Mouse (Mus musculus) kidney, embryonic 16.5 days (tissue): Measurements from ENCODE around the gene Dnm3. TPM values are rescaled to one million over a fixed set of nuclear protein-coding genes. Genes with fewer than 3 reads are reported as not detected.

ENCODE experiments used
- ATAC-seq: fragments of 200-750 bp; cut with Nextera tagmentation; 2 replicates; pipeline ENCODE4 v1.8.0; 2017; ENCODE audit warnings: moderate TSS enrichment; ENCODE audit not compliant: low FRiP score, low TSS enrichment
- H3K27ac ChIP-seq: fragments of 300-500 bp; sonication (generic); 2 replicates; pipeline ENCODE4 v1.5.1; 2014; ENCODE audit warnings: low read length
- H3K27me3 ChIP-seq: fragments of 300-500 bp; sonication (generic); 2 replicates; pipeline ENCODE4 v1.6.1; 2014; ENCODE audit warnings: low read length, control low read depth, mixed read lengths; ENCODE audit not compliant: insufficient read depth
- H3K36me3 ChIP-seq: fragments of 300-500 bp; sonication (generic); 2 replicates; pipeline ENCODE4 v1.6.1; 2014; ENCODE audit warnings: low read length, control low read depth, mixed read lengths; ENCODE audit not compliant: insufficient read depth
- H3K4me1 ChIP-seq: fragments of 300-500 bp; sonication (generic); 2 replicates; pipeline ENCODE4 v1.6.1; 2014; ENCODE audit warnings: low read length, control low read depth, mixed read lengths; ENCODE audit not compliant: insufficient read depth
- H3K4me2 ChIP-seq: fragments of 300-500 bp; sonication (generic); replicated peaks from 2 replicates; pipeline ENCODE4 v1.6.1; 2014; ENCODE audit warnings: low read depth, low read length
- H3K4me3 ChIP-seq: fragments of 300-500 bp; sonication (generic); 2 replicates; pipeline ENCODE4 v1.5.1; 2014; ENCODE audit warnings: mild to moderate bottlenecking, low read length
- H3K9ac ChIP-seq: fragments of 300-500 bp; sonication (generic); replicated peaks from 2 replicates; pipeline ENCODE4 v1.6.1; 2014; ENCODE audit warnings: low read length
- H3K9me3 ChIP-seq: fragments of 300-500 bp; sonication (generic); 2 replicates; pipeline ENCODE4 v1.6.1; 2016; ENCODE audit warnings: low read length, control low read depth
- WGBS: fragments of 180-500 bp; shearing (Covaris S2); extraction: QIAGEN DNeasy Blood & Tissue Kit; methylation state at CpG from one replicate; pipeline ENCODE4 v1.1.7; 2014; 5-methylcytosine and 5-hydroxymethylcytosine counted together
- polyA plus RNA-seq: library from polyadenylated mRNA; unstranded; fragments of >200 nt; fragmentation: Nextera tagmentation; extraction: Ambion mirVana; gene quantifications from 2 replicates; pipeline ENCODE4 v1.2.1, GENCODE M21; 2015

The Dnm3 gene
- polyA plus RNA-seq, 1 experiment from 2014 or later: 6.8 TPM

DNA sequence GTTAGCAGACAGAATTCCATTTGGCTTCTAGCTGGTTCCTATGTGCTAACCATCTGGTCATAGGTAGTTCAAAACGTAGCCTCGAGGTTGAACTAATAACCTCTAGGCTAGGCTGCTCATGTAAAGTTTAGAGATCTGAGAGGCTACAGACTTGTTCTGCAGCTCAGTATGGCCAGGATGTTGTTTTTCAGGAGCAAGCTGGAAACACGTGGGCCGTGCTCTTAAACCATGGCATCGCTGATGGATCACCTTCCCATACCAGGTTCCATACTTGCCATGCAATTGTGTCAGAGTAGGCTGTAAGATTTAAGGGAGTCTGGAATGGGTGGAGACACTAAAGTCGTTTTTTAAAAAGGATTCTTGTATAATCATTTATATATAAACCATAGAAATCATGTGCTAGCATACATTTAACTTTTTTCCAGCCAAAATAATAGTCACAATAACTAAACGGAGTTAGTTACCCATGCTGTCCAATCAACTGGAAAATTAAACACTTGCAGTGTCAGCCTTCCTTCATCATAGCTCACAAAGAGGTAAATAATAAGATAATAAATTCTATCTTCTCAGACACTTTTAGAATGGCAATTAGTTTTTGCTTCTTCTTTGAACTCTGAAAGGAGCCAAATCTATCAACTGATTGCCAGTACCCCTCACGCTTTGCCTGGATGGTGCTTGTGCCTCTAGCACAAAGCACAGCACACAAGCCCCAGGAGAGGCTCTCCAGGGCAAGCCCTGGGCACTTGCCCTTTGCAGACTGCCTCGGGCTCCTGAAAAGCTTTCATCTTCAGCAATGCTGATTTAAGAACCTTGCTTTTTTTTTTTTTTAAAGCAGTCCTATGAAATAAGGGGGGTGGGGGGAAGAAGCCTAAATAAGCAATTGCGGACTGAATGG, 486.9 kb downstream of the Dnm3 start:
- H3K27ac ChIP-seq: 0 out of 2 replicates have a peak overlapping the region, but pooled peaks have one; percentile 34
- H3K27me3 ChIP-seq: no peaks in the 10 kb centered on the region
- no peak overlapping the region for H3K4me3 ChIP-seq
- 17% methylated on average over 10 of the region's 10 CpGs for WGBS
- H3K36me3 ChIP-seq: no peaks in the 10 kb centered on the region
- H3K9me3 ChIP-seq: no peaks in the 10 kb centered on the region
- ATAC-seq: peak; percentile 79; the same call in 1 of the 2 replicates
- H3K4me2 ChIP-seq: 0 out of 2 replicates have a peak overlapping the region, but pooled peaks have one; percentile 2
- H3K9ac ChIP-seq: no peak overlapping the region
- peaks cover 16% of the 10 kb centered on the region for H3K4me1 ChIP-seq

DNA sequence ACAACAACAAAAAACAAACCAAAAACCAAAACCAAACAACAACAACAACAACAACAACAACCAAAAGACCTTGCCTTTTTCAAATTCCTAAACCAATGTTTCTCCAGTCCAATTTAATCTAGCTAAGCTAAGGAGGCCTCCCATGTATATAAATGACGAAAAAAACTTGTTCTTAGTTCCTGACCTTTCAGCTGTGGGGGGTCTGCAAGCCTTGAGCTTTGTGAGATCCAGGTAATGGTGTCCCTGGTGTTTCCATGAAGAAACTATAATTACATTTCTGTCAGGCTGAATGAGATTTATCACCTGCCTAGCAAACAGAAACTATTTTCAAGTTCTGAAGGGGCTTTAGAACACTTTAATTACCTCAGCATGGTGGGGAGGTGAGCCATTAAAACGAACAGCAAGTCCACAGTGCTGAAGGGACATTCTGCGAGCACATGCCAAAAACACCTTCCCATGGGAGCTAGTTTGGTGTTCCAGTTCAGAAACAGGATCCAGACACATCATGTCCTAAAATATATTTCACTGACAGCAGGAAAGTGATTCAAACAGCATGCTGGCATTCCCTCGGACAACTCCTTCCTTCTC, 493.8 kb downstream of the Dnm3 start:
- Histone ChIP-seq H3K9ac (no peak overlapping the region), H3K36me3 (no peaks in the 10 kb centered on the region), H3K27ac (peak overlapping the region; percentile 23; the same call in 1 of the 2 replicates), H3K4me2 (no peak overlapping the region), H3K4me1 (peaks cover 28% of the 10 kb centered on the region), H3K27me3 (no peaks in the 10 kb centered on the region), H3K9me3 (no peaks in the 10 kb centered on the region), H3K4me3 (no peak overlapping the region)
- no peak for ATAC-seq
- WGBS: 18% methylated on average over 4 of the region's 4 CpGs

DNA sequence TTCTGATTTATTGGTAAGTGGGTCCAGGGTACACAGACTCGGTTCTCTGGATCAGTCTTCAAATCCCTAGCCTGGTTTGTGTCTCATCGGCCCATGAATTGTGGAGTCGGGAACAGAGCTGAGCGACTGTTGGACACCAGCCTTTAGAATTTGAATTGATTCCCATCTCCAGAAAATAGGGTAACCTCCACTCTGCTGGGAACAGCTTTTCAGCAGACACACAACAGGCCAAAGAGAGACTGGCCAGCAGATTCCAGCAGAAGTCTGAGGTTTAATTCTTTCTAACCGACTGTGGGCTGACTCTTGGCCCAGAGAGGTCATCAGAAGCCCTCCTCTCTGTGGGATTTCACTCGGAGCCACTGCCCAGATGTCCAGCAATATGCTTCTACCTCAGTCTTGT, 494.4 kb downstream of the Dnm3 start:
- no peaks in the 10 kb centered on the region for H3K9me3 ChIP-seq
- no peak overlapping the region for H3K9ac ChIP-seq
- H3K36me3 ChIP-seq: no peaks in the 10 kb centered on the region
- 49% methylated on average over 6 of the region's 6 CpGs for WGBS
- no peak overlapping the region for H3K4me2 ChIP-seq
- H3K27me3 ChIP-seq: no peaks in the 10 kb centered on the region
- ATAC-seq: 0 out of 2 replicates have a peak, but pooled peaks have one; percentile 42
- no peak overlapping the region for H3K4me3 ChIP-seq
- peaks cover 28% of the 10 kb centered on the region for H3K4me1 ChIP-seq
- peak overlapping the region; percentile 46; the same call in 1 of the 2 replicates for H3K27ac ChIP-seq

DNA sequence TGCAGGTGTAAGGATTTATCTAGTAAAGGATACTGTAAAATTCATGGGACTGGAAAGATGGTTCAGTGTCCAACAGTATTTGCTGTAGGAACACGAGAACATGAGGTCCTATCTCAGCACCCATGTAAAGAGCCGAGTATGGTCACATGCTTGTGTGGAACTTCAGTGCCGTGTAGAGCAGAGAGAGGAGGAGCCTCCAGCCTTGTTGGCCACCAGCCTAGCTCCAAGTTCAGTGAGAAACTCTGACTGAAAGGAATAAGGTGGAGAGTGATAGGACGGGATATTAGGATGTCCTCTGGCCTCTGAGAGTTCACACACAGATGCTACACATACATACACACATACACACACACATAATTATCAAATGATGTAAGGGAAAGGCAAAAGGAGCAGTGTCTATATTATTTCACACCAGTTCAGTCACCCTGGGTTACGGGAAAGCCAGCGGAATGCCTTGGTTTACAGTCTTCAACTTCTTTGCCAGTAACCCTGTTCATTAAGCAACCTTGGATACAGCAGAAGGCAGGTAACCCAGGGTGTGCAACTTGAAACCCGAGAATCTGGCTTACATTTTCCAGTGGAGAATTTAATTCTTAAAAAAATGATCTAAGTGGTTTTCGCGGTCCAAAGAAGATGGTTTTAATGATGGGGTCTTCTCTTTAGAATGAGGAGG, 497.1 kb downstream of the Dnm3 start:
- Histone ChIP-seq H3K4me2 (no peak overlapping the region), H3K4me1 (peaks cover 44% of the 10 kb centered on the region), H3K9ac (no peak overlapping the region), H3K9me3 (no peaks in the 10 kb centered on the region), H3K36me3 (no peaks in the 10 kb centered on the region), H3K4me3 (no peak overlapping the region), H3K27ac (no peak overlapping the region), H3K27me3 (no peaks in the 10 kb centered on the region)
- 77% methylated on average over 9 of the region's 9 CpGs for WGBS
- ATAC-seq: no peak

DNA sequence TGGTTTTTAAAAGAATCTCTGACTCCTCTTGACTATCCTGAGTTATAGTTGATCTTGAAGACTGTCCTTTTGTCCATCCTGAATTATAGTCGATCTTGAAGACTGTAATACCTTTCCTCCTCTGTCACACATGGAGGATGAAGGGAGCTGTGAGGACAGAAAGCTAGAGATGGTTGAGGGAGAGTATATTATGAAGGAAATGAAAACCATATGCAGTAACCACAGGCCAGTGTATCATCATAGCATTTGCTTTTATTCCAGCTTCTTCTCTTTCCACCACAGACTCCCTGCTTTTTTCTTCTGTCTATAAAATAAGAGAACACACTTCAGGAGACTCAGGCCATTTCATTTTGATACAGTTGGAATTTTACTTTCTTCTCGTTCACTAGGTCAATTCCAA, 497.8 kb downstream of the Dnm3 start:
- Histone ChIP-seq H3K9me3 (no peaks in the 10 kb centered on the region), H3K9ac (no peak overlapping the region), H3K36me3 (no peaks in the 10 kb centered on the region), H3K27me3 (no peaks in the 10 kb centered on the region), H3K4me1 (peaks cover 47% of the 10 kb centered on the region), H3K4me2 (no peak overlapping the region), H3K27ac (no peak overlapping the region), H3K4me3 (no peak overlapping the region)
- ATAC-seq: no peak
- WGBS: 80% methylated on average over 2 of the region's 2 CpGs

DNA sequence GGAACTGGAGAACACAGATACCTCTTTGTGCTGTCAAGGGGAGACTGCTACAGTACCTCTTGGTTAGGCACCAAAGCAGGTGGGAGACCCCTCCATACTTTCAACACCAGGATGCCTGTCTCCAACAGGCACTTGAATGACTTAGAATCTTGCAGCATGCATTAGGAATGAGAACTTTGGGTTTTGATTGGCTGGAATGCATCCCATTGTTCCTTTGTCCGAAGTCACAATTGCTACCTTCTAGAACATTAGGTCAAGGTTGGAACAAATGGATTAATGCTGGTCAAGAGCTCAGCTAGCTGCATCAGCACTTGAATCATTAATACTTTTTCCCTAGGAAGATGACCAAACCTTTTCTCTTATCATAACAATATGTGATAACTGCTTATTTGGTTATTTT, 498.3 kb downstream of the Dnm3 start, which contains the start of gene 4930558K02Rik:
Gene 4930558K02Rik (minus strand): TSS at position 101 of the 400 bp plus-strand sequence.
- Histone ChIP-seq H3K27me3 (no peaks in the 10 kb centered on the region), H3K9ac (no peak within 1 kb of the TSS), H3K27ac (no peak within 1 kb of the TSS), H3K36me3 (no peaks in the 10 kb centered on the region), H3K9me3 (no peaks in the 10 kb centered on the region), H3K4me1 (peaks cover 46% of the 10 kb centered on the region), H3K4me2 (no peak within 1 kb of the TSS), H3K4me3 (no peak within 1 kb of the TSS)
- 69% methylated on average over 1 of the region's 1 CpGs for WGBS
- no peak for ATAC-seq

DNA sequence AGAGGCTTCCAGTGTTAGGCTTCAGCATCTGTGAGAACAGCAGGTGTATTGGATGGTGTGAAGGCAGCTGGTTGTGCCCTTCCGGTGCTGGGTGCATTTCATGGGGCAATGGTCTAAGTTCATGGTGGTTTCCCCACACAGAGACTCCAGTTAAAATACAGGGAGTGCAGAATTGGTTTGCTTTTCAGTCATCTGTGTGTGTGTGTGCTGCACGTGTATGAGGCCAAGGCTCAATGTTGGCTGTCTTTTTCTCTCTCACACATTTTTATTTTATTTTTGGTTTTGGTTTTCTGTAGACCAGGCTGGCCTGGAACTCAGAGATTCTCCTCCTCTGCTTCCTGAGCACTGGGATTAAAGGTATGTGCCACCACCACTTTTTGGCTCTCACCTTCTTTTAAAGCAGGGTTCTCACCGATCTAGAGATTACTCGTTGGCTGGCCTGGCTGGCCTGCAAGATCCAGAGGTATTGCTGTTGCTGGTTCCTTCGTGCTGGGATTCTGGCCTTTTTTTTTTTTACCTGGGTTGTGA, 499.6 kb downstream of the Dnm3 start:
- ATAC-seq: no peak
- WGBS: 87% methylated on average over 5 of the region's 5 CpGs
- H3K27ac ChIP-seq: no peak overlapping the region
- no peaks in the 10 kb centered on the region for H3K27me3 ChIP-seq
- H3K9me3 ChIP-seq: no peaks in the 10 kb centered on the region
- peaks cover 45% of the 10 kb centered on the region for H3K4me1 ChIP-seq
- H3K4me2 ChIP-seq: no peak overlapping the region
- no peak overlapping the region for H3K9ac ChIP-seq
- no peaks in the 10 kb centered on the region for H3K36me3 ChIP-seq
- H3K4me3 ChIP-seq: no peak overlapping the region

DNA sequence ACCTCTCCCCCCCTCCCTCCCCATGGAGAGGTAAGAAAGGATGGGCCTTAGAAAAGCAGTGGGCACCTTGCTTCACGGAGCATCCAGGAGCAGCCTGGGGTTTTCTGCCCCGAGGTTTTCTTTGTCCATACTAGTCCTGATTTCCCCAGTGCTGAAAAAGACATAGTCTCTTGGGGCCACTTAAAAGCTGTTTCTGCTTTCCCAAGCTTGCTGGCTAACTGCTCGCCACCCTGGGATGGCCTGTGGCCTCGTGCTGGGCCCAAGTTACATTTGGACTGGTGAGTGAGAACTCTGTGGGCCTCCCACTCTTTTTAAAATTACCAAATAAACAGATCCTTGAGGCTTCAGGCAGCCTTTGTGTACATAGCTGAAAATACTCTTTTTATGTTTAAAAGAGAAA, 500.5 kb downstream of the Dnm3 start:
- WGBS: 53% methylated on average over 4 of the region's 4 CpGs
- Histone ChIP-seq H3K27ac (0 out of 2 replicates have a peak overlapping the region, but pooled peaks have one; percentile 24), H3K4me3 (no peak overlapping the region)

DNA sequence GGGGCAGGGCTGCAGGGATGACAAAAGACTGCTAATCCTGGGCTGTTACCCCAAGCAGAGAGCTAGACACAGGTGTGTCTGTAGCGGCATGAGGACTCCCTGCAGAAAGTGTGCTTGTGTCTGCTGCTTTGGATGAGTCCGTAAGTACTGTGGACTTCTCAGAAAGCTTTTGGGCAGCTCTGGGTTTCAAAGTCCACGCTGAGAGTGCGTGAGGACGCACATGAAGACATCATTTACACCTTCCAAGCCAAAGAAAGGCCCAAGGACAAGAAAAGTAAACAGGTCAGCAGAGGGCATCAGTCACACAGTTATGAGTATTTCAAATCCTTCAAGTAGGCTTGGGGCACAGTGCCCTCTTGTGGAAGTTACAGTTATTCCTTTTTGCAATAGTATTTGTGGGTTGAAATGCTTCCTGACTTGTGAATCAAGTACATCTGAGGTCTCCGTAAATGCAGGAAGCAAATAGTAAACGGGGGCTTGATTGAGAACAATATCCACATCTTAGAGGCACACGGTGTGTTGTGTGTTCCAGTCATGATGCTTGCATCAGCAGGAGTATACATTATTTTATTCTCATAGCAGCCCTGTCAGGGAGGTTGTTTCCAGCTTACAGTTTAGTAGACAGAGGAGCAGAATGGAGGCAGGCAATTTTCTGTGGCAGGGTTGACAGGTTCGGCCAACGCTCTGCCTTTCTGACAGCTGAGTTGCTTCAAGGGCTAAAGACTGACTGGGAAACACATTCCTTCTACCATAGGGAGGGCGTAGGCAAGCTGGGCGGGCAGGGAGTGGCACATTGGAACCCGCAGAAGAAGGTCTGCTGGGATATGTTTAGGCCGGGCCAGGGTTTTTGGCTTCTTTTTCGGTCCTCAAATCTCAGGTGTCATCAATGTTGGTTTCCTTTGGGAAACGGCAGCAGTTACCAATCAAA, 501.3 kb downstream of the Dnm3 start:
- Histone ChIP-seq H3K9ac (no peak overlapping the region; the same call in 1 of the 2 replicates), H3K4me1 (peaks cover 45% of the 10 kb centered on the region), H3K27me3 (no peaks in the 10 kb centered on the region), H3K36me3 (no peaks in the 10 kb centered on the region), H3K9me3 (no peaks in the 10 kb centered on the region), H3K27ac (peak overlapping the region; percentile 57; the same call in 1 of the 2 replicates), H3K4me2 (no peak overlapping the region), H3K4me3 (no peak overlapping the region)
- ATAC-seq: peak; percentile 57; the same call in 1 of the 2 replicates
- WGBS: 42% methylated on average over 16 of the region's 16 CpGs

More for the DNA sequence above, 500.5 kb downstream of the Dnm3 start:
- peaks cover 45% of the 10 kb centered on the region for H3K4me1 ChIP-seq
- H3K9ac ChIP-seq: no peak overlapping the region
- H3K36me3 ChIP-seq: no peaks in the 10 kb centered on the region
- no peaks in the 10 kb centered on the region for H3K9me3 ChIP-seq
- no peak for ATAC-seq
- H3K4me2 ChIP-seq: no peak overlapping the region
- no peaks in the 10 kb centered on the region for H3K27me3 ChIP-seq
